Mouse (Mus musculus): ENCODE measurements around the gene Ppp1r15b. TPM values are rescaled to one million over a fixed set of nuclear protein-coding genes. Genes with fewer than 3 reads are reported as not detected.

Gene Ppp1r15b
- polyA plus RNA-seq, 3 experiments from 2014 or later, result 20.8 to 26.0 (median 23.6) TPM

DNA sequence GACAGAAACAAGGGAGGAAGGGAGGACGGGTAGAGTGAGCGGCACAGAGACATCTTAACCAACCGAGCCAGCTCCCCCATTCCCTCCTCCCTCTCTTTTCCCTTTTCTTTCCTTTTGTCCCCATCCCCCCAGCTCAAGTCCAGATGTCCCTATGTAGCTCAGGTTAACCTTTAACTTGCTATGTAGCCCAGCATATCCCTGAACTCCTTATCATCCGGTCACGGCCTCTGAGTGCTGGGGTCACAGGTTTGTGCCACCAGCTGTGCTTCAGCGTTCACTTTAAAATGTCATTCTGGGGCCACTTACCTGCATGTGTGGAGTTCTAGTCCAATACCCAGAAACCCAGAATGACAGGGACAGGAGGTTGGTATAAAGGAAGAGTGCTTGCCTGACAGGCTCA, 6.8 kb upstream of the Ppp1r15b start:
- ATAC-seq, result no peak

DNA sequence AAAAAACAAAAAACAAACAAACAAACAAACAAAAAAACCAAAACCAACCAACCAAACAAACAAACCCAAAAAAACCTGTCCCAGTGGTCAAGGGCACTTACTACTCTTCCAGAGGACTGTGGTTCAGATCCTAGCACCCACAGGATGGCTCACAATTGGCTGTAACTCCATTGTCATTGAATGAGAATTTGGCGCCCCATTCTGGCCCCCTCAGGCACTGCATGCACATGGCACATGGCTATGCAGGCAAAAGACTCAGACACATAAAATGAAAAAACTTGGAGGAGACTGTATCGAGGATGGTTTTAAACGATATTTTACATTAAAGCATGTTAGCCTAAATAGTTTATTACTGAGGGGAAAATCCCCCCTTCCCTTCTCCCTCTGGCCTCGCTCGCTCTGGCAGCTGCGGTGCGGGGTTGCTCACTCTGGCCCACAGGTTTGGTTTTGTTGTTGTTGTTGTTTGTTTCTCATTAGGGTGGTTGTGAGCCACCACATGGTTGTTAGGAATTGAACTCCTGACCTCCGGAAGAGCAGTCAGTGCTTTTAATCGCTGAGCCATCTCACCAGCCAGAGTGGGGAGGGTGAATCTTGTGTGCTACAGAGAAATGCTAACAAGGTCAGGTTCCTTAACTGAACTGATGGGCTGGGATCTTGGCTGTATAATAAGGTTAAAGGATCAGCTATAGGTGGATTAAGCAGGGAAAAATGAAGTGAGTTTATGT, 5.1 kb upstream of the Ppp1r15b start:
- no peak for ATAC-seq

DNA sequence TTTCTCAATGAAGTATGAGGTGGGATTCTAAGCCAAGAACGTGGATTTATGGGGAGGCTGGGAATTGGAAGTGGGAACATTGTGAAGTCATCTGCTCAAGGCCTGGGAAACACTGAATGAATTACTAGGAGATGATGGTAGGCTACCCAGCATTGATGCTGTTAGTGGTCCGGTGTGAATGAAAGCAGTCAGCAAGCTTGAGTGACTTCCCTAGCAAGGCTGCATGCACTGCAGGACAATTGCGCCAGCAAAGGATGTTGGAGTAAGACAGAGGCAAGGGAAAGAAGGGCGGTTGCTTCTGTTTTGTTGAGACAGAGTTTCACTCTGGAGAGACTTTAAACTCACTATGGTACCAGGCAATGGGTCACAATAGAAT, 4.6 kb upstream of the Ppp1r15b start:
- ATAC-seq, result no peak

DNA sequence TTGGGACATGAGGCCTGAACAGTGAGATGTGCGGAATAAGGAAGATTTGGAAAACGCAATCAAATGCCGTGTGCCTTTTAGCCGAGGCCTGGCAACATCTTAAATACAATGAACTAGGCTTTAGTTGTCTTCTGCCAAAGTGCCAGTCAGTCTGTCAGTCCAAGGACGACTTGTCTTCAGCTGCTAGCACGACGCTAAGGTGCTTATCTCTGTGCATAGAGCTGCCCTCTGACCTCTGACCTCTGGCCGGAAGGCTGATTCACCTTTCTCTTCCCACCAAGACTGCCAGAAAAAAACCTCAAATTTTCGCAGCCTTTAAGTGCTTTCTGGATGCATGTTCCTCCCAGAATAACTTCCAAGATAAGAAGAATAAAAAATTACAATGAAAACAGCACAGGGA, 3.6 kb upstream of the Ppp1r15b start:
- no peak for ATAC-seq

DNA sequence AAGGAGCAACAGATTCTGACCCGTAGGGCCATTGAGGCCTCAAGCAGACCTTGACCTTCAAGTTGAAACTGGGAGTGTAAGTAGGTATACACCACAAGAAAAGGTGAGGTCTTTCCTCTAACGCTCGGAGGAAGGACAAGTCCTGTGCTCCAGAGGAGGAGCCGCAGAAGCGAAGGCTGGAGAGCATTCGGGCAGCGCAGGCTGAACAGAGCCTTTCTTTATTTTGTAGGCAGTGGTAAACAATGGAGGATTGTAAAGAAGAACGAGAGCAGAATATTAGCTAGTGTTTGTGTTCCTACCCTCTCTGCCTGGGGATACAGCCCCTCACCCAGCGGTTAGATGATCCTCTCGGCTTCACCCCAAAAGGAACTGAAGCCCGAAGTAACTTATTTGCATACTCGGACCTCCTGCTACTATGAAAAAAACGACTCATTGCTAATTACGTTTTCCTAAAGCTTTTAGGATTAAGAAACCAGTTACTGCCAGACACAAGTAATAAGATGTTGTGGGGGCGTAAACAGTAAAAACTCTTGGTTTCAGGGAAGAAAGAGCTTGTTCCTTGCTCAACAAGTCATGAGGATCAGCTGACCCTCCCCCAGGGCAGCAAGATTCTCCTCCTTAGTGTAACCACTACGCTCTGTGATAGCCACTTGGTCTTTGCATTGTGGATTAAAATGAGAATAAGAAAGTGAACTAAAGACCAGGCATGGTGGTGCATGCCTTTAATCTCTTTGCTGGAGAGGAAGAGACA, 1.3 kb upstream of the Ppp1r15b start:
- ATAC-seq, result no peak

DNA sequence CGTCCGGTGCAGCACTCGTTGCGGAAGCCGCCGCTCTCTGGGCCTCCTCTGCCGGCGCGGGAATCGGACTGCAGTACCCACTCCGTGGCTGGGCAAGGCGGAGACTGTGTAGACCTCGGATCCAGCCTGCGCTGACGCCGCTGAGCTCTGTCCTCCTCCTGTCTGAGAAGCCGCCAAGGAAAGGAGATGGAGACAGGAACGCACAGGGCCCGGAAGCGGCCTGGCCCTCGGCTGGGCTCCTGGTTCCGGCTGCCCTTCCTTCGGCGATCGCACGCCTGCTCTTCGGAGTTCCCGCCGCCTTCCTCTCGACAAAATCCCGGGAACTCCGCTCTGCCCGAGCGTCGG, 590 bp downstream of the Ppp1r15b start:
- peak; percentile 5 for ATAC-seq

DNA sequence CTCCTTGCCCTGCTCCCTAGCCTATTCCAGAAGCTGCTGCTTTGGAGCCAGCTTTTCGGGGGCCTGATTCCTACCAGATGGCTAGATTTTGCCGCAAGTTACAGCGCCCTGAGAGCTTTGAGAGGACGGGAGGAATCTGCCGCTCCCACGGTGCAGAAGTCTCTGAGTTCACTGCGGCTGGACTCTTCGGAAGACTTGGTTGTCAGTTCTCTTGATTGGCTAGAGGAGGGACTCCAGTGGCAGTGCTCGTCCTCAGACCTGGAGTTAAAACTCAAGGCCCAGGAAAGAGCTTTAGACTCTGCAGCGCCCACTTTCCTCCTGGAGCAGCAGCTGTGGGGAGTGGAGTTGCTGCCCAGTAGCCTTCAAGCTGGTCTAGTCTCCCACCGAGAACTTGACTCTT, 993 bp downstream of the Ppp1r15b start:
- no peak for ATAC-seq

DNA sequence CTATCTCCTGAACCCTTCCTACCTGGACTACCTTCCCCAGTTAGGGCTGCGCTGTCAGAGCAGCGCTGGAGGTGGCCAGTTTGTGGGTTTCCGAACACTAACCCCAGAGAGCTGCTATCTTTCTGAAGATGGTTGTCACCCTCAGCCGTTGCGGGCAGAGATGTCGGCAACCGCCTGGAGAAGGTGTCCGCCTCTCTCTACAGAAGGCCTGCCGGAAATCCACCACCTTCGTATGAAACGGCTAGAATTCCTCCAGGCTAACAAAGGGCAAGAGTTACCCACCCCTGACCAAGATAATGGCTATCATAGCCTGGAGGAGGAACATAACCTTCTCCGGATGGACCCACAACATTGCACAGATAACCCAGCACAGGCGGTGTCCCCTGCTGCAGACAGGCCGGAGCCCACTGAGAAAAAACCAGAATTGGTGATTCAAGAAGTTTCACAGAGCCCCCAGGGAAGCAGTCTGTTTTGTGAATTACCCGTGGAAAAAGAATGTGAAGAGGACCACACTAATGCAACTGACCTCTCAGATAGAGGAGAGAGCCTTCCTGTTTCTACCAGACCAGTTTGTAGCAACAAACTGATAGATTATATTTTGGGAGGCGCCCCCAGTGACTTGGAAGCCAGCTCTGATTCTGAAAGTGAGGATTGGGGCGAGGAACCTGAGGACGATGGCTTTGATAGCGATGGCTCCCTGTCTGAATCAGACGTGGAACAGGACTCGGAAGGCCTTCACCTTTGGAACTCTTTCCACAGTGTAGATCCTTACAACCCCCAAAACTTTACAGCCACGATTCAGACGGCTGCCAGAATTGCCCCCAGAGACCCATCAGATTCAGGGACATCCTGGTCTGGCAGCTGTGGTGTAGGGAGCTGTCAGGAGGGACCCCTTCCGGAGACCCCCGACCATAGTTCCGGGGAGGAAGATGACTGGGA, 1.7 kb downstream of the Ppp1r15b start:
- no peak for ATAC-seq

DNA sequence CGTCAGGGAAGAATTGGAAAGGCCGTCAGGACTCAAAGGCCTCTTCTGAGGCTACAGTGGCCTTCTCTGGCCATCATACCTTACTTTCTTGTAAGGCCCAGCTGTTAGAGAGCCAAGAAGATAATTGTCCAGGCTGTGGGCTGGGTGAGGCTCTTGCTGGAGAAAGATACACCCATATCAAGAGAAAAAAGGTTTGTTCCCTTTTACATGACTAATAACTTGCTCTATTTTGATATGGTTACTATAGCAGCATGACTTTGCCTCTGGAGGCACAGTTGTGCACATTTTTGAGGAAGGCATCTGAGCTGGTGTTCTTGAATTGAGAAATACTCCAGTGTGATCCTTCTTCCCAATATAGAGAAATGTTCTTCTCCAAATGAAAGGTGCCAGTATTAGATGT, 2.5 kb downstream of the Ppp1r15b start:
- ATAC-seq, result no peak

DNA sequence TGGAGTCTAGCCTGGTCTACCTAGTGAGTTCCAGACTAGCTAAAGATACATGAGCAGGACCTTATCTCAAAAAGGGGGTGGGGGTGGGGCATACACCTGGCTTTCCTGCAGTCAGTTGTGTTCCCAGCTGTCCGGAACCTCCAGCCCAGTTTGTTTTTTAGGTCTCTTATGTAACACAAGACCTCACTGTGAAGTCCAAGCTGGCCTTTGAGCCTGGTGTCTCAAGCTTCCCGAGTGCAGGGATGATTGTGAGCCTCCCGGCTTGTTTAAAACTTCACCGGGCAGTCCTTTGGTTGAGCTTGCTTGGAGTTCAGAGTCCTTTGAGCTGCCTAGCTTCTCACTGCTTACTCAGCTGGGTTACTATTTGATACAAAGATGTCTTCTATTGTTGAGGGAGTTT, 3.1 kb downstream of the Ppp1r15b start:
- no peak for ATAC-seq

DNA sequence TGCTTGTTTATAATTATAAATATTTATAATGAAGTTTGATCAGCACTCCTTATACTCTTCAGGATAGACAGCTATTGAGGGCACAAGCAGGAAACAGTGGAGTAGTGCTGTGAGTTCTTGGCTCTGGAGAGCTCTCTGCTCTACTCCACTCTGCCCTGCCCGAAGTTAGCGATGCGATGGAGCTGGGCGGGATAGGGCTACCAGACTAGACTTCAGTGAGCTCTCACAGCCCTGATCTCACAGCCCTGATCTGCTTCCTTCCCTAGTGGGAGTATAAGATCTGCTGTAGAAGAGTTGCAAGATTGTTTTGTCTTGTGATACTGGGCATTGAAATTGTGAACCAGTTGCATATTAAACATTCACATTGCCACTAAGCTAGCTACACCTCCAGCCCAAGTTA, 3.9 kb downstream of the Ppp1r15b start:
- no peak for ATAC-seq

DNA sequence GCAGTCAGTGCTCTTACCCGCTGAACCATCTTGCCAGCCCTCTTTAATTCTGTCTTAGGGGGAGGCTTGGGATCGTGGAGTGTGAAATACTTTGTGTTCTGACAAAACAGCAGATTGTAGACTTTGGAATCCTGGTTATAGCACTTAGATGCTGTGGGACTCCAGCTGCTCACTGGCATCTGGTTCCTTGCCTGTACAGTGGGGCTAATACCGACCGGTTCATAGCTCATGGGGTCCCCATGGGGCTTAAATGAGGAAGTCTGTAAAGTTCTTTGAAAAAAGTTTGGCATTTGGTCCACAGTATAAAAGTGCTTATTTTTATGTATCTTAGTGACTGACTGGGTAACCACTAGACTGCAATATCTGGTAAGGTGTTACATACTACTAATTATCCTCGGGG, 4.9 kb downstream of the Ppp1r15b start:
- no peak for ATAC-seq

DNA sequence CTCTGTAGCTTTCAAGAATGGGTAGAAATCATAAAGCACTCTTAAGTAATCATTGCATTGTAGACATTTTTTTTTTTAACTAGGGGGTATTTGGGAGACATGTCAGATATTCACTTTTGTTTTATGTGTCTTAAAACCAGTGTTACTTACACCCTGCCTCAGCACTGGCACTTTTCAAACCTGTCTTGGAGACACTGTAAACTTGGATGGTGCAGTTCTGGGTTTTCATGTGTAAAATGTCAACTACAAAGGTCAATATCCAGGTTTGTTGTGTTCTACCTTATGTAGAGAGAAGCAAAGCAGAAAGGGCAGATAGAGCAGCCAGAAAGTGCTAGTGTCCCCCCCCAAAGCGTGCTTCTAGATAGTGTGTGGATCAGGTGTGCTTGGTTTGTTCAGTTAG, 7.5 kb downstream of the Ppp1r15b start:
- ATAC-seq, result no peak

DNA sequence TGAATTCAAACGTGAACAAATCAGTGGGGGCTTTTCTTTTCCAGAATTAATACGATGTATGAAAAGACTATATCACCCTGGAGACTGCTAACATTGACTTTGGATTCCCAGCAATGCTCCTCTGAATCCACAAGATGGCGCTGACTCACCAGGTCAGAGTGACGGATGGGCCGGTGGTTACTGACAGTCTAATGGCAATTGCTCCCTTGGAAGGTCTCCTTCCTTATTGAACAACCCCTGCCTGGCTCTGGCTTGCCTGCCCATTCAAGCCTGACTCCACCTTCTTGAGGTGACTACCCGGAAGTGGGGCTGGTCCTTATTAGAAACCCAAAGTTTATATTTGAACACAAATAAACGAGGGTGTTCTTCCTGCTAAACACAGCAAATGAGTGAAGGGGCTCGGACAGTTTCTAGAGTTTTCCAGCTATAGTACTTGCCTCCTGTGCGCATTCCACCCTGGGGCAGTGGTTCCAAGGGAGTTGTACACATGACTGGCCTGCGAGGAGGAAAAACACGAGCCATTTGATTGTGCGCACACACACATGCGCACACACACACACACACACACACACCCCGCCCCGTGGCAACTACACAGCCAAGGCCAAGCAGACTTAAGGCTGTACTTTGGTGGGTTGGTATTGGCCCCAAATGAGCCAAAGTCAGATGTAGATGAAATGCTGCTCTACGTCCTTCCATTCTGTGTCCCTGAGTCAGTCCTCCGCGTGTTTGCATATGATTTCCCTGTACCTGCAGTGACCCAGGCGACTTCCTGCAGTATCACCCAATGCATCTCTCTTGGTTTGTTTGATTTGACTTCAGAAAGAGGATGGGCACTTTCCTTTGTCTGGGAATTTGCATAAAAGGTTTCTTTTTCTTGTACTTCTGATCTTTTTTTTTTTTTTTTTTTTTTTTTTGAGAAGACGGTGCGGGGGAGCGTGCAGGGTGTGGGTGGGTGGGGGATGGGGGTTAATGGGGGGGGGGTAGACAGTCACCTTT, 15.4 kb downstream of the Ppp1r15b start:
- ATAC-seq, result peak; percentile 83

DNA sequence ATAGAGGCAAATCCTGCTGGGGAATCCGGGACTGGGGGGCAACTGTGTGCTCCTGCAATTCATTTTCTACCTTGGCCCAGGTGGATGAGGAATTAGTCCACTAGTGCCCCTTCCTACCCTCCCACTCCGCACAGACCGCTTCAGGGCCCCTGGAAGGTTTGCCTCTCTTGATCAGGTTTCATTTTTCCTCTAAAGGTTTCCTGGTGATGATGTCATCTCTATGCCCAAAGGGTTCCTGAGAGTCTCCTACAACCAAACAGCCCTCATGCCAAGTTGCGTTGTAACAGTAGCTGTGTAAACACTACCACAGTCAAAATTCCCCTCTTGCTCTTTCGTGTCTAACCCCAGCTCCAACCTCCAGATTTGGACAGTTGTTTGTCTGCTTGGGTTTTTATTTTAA, 16.4 kb downstream of the Ppp1r15b start:
- ATAC-seq, result no peak

DNA sequence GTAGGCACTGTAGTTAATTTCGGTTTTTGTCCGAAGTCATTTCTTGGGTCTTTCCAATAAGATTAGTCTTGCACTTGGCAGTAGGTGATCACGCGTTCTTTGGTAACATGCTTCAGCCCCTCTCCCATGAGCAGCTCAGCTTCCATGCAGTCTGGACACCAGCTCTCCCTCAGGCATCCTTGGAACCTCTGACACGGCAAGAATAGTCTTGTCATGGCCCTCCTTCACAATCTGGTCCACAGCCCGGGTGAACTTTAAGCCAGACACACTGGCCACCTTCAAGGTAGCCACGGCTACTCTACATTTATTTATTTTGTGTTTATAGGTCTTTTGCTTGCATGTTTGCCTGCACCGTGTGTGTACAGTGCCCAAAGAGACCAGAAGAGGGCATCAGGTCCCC, 17.2 kb downstream of the Ppp1r15b start:
- ATAC-seq, result no peak

DNA sequence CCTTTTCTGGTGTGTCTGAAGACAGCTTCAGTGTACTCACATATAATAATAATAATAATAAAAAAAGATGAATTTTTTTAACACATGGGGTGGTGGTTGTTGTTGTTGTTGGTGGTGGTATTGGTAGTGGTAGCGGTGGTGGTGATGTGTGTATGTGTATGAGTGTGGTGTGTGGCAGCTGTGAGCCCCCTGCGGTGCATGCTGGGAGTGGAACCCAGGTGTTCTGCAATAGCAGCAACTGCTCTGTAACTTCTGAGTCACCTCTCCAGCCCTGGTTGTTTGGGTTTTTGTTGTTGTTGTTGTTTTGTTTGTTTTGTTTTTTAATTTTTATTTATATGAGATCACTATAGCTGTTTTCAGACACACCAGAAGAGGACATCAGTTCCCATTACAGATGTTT, 19.6 kb downstream of the Ppp1r15b start:
- no peak for ATAC-seq

DNA sequence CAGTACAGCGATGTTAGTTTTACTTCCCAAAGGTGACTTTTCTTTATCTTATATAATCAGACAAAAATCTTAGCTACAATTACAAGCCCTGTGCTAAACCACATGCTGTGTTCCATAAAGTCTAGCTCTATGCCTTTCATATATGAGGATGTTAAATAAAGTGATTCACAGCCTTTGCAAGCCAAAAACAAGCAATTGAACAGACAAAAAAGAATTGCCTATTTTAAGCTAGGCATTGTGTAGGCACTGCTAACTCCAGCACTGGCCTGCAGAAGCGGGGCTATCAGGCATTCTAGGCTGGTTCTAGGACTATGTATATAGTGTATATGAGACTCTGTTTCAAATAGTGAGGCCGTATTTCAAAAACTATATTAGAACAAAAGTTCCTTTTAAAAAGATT, 21.3 kb downstream of the Ppp1r15b start:
- no peak for ATAC-seq

DNA sequence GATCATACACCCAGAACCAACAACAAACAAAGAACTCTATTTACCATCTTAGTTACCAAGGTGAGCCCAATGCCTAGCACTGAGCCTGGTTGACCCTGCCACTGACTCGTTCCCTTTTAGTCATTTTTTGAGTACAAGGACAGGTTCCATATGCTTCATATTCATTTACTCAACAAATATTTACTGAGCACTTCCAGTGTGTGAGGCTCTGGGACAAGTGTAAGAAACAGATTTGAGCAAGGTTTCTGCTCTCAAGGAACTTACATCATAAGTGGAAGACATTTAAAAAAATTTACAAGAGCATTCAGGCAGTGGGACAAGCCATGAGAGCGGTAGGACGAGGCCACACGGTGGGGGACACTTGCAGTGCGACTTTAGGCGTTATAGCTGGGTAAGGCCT, 24.3 kb downstream of the Ppp1r15b start:
- ATAC-seq, result no peak

DNA sequence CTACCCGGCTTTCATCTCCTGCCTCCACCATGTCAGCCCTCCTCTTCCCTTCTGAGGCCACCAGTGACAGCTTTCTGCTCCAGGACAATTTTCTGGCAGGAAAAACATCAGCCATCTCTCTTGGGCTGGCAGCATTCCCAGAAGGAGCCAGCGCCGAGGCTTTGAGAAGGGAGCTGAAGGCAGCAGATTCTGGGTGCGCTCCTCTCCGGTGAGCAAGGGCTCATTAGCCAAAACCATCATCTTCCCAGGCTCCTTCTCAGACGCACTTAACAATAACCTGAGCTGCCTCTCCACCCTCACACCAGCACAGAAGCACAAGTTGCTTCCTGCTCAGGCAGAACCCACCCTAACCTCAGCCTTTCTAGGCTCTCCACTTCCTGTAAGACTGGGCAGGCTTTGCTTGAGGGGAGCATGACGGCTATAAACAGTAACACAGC, 28.2 kb downstream of the Ppp1r15b start:
- ATAC-seq, result peak; percentile 80

DNA sequence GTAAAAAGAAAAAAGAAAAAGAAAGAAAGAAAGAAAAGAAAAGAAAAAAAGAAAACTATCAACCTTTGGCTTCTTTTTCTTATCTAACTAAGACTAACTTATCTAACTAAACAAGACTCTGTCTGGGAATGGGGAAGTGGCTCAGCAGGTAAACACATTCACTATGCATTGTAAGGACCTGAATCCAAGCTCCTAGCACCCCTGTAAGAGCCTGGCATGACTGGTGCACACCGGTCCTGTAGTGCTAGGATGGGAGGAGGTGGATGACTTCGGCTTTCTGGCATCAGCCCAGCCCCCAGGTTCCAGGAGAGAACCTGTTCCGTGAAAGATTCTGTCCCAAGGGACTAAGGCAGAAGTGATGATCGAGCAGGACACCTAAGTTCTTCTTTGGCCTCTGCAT, 30.6 kb downstream of the Ppp1r15b start:
- ATAC-seq, result no peak

DNA sequence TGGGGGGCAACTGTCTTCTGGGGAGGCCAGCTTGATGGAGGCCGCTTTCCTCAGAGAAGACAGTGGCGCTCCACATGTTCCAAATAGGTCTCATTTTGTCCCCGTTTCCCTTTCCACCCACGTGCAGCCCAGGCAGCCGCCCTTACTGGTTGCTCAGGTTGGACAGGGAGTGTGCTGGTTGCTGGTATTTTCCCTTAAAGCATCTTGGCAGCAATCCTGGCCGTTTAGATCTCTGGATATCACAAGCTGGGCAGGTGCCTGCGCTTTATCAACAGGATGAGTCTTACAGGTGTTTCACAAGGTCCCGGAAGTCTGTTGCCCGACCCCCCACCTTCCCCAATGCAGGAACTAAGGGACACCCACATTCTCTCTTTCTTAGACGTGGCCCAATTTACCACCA, 31.1 kb downstream of the Ppp1r15b start:
- ATAC-seq, result no peak

Measured in inflammation-experienced regulatory T-cells, adult 6 months (primary cell).